Comparison of ENCODE assay signal across 1 mouse cellular context in the genomic region with DNA sequence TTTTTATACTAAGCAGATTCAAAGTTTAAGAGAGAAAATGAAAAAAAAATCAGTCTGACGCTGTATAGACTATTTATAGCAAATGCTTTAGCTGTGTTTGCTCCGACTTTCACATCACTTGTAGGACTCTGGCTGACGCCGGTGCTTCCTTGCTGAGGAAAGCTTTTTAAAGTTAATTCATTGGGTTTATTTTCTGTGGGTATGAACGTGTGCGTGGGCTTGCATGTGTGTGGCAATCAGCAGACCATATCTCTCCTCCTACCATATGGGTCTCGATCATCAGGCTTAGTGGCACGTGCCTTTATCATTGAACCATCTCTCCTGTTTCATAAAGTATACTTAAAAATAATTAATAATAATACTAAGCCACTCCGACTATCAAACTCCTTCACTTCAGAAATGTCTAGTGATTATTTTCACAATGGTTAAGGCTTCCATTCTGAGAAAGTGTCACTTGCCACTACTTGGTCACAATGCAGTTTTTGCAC.
TF ChIP-seq lines count a peak whose summit lies in the region.

No protein-coding gene starts in this region.

TF ChIP-seq in CH12.LX, 34 proteins besides CTCF, POLR2A, EP300 and RAD21 (continued from another document):
- TF ChIP-seq RCOR1 (conservative IDR thresholded peaks at IDR 0.05; ENCODE audit: low read depth, low read length) (no peak), MAX (IDR thresholded peaks at IDR 0.05; ENCODE audit: low read length) (no peak), KAT2A (IDR thresholded peaks at IDR 0.05; ENCODE audit: insufficient replicate concordance, low read length) (no peak), ZMIZ1 (IDR thresholded peaks at IDR 0.05; ENCODE audit: low read depth, low read length) (no peak), BHLHE40 (IDR thresholded peaks at IDR 0.05; ENCODE audit: low read depth, low read length) (peak; percentile 65), CHD1 (IDR thresholded peaks at IDR 0.05; ENCODE audit: low read depth, low read length) (0 out of 2 replicates have a peak, but pooled peaks have one; percentile 13), NRF1 (IDR thresholded peaks at IDR 0.05; ENCODE audit: low read depth, low read length) (no peak), ZNF384 (IDR thresholded peaks at IDR 0.05; ENCODE audit: low read depth, low read length) (peak; percentile 27; the same call in 1 of the 2 replicates), JUN (IDR thresholded peaks at IDR 0.05; ENCODE audit: insufficient read depth, low read depth, low read length) (no peak)
TF ChIP-seq in CH12.LX: peak in this region for 4.
